Mouse (Mus musculus) thymus, adult 2 months (tissue): Measurements from ENCODE around the gene Pik3cb.

Experiments used
- CTCF ChIP-seq: fragments of 200-500 bp; IDR thresholded peaks from 2 replicates; pipeline ENCODE4 v1.5.1; 2012; ENCODE audit warnings: mild to moderate bottlenecking, control low read depth, low read length, moderate library complexity, borderline replicate concordance; ENCODE audit not compliant: control insufficient read depth, poor library complexity, insufficient read depth; ENCODE audit errors: extremely low read depth
- POLR2A ChIP-seq: fragments of 200-500 bp; IDR thresholded peaks from 2 replicates; pipeline ENCODE4 v1.6.1; 2012; ENCODE audit warnings: mild to moderate bottlenecking, low read length, control low read depth, moderate library complexity; ENCODE audit not compliant: control insufficient read depth, poor library complexity, insufficient read depth; ENCODE audit errors: extremely low read depth

GRCm38 (mm10) chr9:99169029-99169428 is 28.6 kb upstream of the Pik3cb start:
- no peak for TF ChIP-seq POLR2A
- no peak for TF ChIP-seq CTCF
